Mouse (Mus musculus) liver, postnatal 0 days (tissue): ENCODE data around the gene Tmem202.

Experiments
- CTCF ChIP-seq: sonication (generic); IDR thresholded peaks from 2 replicates; pipeline ENCODE4 v1.5.1; 2016; ENCODE audit warnings: antibody characterized with exemption, low read depth
- EP300 ChIP-seq: IDR thresholded peaks from 2 replicates; pipeline ENCODE4 v1.6.1; 2016; ENCODE audit warnings: antibody characterized with exemption, low read depth, mild to moderate bottlenecking

DNA sequence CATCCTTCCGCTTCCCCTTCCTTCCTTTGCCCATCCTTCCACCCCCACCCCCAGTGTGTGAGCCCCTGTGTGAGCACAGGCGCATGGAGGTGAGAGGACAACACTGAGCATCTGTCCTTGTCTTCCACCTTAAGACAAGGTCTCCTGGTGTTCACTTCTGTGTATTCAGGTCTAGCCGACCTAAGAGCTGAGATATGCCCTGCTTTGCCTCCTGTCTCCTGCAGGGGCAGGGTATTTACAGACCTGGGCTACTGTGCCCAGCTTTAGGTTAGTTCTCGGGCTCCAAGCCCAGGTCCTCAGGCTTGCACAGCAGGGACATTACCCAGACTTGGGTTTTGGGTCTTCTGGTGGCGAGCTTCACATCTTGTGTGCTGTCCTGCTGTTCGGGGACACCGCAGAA is 22.5 kb downstream of the Tmem202 start:
- TF ChIP-seq EP300 (no peak), CTCF (peak; percentile 29)
